Mouse (Mus musculus) left cerebral cortex, adult 9 months (tissue): ENCODE measurements around the gene Hdac7.

Experiments
- DNase-seq, 2 experiments: peaks; one replicate each; pipeline ENCODE4 v3.0.0; 2022; ENCODE audit warnings: low spot score in 2 of 2

Hdac7 gene

GRCm38 (mm10) chr15:97831987-97832640, 12.2 kb downstream of the Hdac7 start:
- DNase-seq: no peak

- DNase-seq: peak in 1 of 2 experiments; percentile 56
Observed at GRCm38 (mm10) chr15:97831242-97831986, 12.9 kb downstream of the Hdac7 start.

- peak in 1 of 2 experiments; percentile 37 for DNase-seq
Observed at GRCm38 (mm10) chr15:97830788-97831241, 13.5 kb downstream of the Hdac7 start.

- peak in 1 of 2 experiments; percentile 40 for DNase-seq
Observed at GRCm38 (mm10) chr15:97830253-97830787, 14.0 kb downstream of the Hdac7 start.

GRCm38 (mm10) chr15:97829432-97829831, 14.9 kb downstream of the Hdac7 start:
- DNase-seq: no peak

GRCm38 (mm10) chr15:97828901-97829338, 15.4 kb downstream of the Hdac7 start:
- no peak for DNase-seq

- DNase-seq: peak; percentile 68 to 76
Observed at GRCm38 (mm10) chr15:97828221-97828842, 16.0 kb downstream of the Hdac7 start.

- no peak for DNase-seq
Observed at GRCm38 (mm10) chr15:97827401-97827800, 16.9 kb downstream of the Hdac7 start.

- DNase-seq: no peak
Observed at GRCm38 (mm10) chr15:97826588-97827261, 17.6 kb downstream of the Hdac7 start.

- DNase-seq: no peak
Observed at GRCm38 (mm10) chr15:97825941-97826587, 18.2 kb downstream of the Hdac7 start.

- peak; percentile 72 to 79 for DNase-seq
Observed at GRCm38 (mm10) chr15:97825071-97825940, 19.0 kb downstream of the Hdac7 start.

- no peak for DNase-seq
Observed at GRCm38 (mm10) chr15:97824042-97824441, 20.3 kb downstream of the Hdac7 start.

- DNase-seq: no peak
Observed at GRCm38 (mm10) chr15:97823479-97823878, 20.8 kb downstream of the Hdac7 start.

- DNase-seq: no peak
Observed at GRCm38 (mm10) chr15:97822545-97823228, 21.6 kb downstream of the Hdac7 start.

- DNase-seq: no peak
Observed at GRCm38 (mm10) chr15:97821983-97822363, 22.3 kb downstream of the Hdac7 start.

- no peak for DNase-seq
Observed at GRCm38 (mm10) chr15:97821321-97821982, 22.9 kb downstream of the Hdac7 start.

GRCm38 (mm10) chr15:97819937-97820336, 24.4 kb downstream of the Hdac7 start:
- no peak for DNase-seq

- no peak for DNase-seq
Observed at GRCm38 (mm10) chr15:97816199-97816994, 27.9 kb downstream of the Hdac7 start.
